Mouse (Mus musculus) intestine, embryonic 16.5 days (tissue): ENCODE measurements at regions not wholly inside any gene's neighbourhood (a gene's known extent, or its start where the extent isn't known, plus 50 kb on each side); places are given as distances from the start of the nearest gene placed in this dataset.

Source experiments
- ATAC-seq: fragments of 200-750 bp; cut with Nextera tagmentation; 2 replicates; pipeline ENCODE4 v1.8.0; 2017; ENCODE audit warnings: moderate TSS enrichment, moderate library complexity
- H3K27ac ChIP-seq: fragments of 300-500 bp; sonication (generic); 2 replicates; pipeline ENCODE4 v1.5.1; 2014; ENCODE audit warnings: mild to moderate bottlenecking, low read length
- H3K27me3 ChIP-seq: fragments of 300-500 bp; sonication (generic); replicated peaks from 2 replicates; pipeline ENCODE4 v1.6.1; 2014; ENCODE audit warnings: low read length, control low read depth, mixed read lengths; ENCODE audit not compliant: control insufficient read depth, insufficient read depth
- H3K36me3 ChIP-seq: fragments of 300-500 bp; sonication (generic); 2 replicates; pipeline ENCODE4 v1.6.1; 2014; ENCODE audit warnings: low read length, control low read depth; ENCODE audit not compliant: control insufficient read depth, insufficient read depth
- H3K4me1 ChIP-seq: fragments of 300-500 bp; sonication (generic); 2 replicates; pipeline ENCODE4 v1.6.1; 2014; ENCODE audit warnings: low read length, control low read depth, mixed read lengths; ENCODE audit not compliant: control insufficient read depth, insufficient read depth
- H3K4me2 ChIP-seq: fragments of 300-500 bp; sonication (generic); 2 replicates; pipeline ENCODE4 v1.6.1; 2014; ENCODE audit warnings: low read depth, low read length, control low read depth
- H3K4me3 ChIP-seq: fragments of 300-500 bp; sonication (generic); 2 replicates; pipeline ENCODE4 v1.5.1; 2014; ENCODE audit warnings: mild to moderate bottlenecking, low read length
- H3K9ac ChIP-seq: fragments of 300-500 bp; sonication (generic); 2 replicates; pipeline ENCODE4 v1.6.1; 2014; ENCODE audit warnings: low read depth, low read length
- H3K9me3 ChIP-seq: fragments of 300-500 bp; sonication (generic); 2 replicates; pipeline ENCODE4 v1.6.1; 2016; ENCODE audit warnings: low read length, control low read depth; ENCODE audit not compliant: control insufficient read depth
- WGBS: fragments of 180-500 bp; shearing (Covaris S2); extraction: QIAGEN DNeasy Blood & Tissue Kit; methylation state at CpG from one replicate; pipeline ENCODE4 v1.1.7; 2014; 5-methylcytosine and 5-hydroxymethylcytosine counted together

GRCm38 (mm10) chr12:58804068-58804467 is 207.7 kb downstream of the Sec23a start:
- Histone ChIP-seq H3K9me3 (no peaks in the 10 kb centered on the region), H3K27ac (no peak overlapping the region), H3K4me1 (no peaks in the 10 kb centered on the region), H3K4me3 (no peak overlapping the region), H3K36me3 (no peaks in the 10 kb centered on the region), H3K9ac (no peak overlapping the region), H3K4me2 (no peak overlapping the region), H3K27me3 (no peaks in the 10 kb centered on the region)
- WGBS = 59% methylated on average over 6 of the region's 6 CpGs
- ATAC-seq = no peak

- Histone ChIP-seq H3K4me2 (no peak overlapping the region), H3K9me3 (no peaks in the 10 kb centered on the region), H3K27ac (no peak overlapping the region), H3K36me3 (no peaks in the 10 kb centered on the region), H3K9ac (no peak overlapping the region), H3K4me1 (no peaks in the 10 kb centered on the region), H3K27me3 (no peaks in the 10 kb centered on the region), H3K4me3 (no peak overlapping the region)
- peak; percentile 56; the same call in 1 of the 2 replicates for ATAC-seq
- 39% methylated on average over 4 of the region's 4 CpGs for WGBS
Observed at GRCm38 (mm10) chr12:58802410-58802809, 209.4 kb downstream of the Sec23a start.
